Mouse (Mus musculus): ENCODE data around the gene Nkx2-1.
"Not testable (repeated sequence)": the region's sequence is repeated elsewhere in the genome, so short reads cannot be mapped to it uniquely, and the experiment has no call there.

Gene Nkx2-1

DNA sequence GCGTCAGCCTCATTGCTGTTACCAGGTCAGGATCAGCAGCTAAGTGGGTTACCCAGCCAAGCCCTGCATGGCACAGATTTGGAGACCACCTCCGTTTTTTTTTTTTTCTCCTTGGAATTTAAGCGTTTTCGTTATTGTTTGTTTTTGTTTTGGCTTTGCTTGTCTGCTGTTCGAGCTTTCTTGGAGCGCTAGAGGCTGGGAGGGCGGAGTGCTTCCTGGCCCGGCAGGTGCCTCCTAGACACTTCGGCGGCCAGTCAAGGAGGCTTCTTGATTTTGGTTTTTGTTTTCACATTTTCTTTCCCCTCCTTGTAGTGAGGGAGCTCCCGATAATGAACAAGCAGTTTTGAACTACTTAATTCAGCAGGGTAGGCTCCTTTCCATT is at the start of gene Nkx2-1:
Nkx2-1 (minus strand) TSS at position 25 of the 382 bp plus-strand sequence.
- no peak for DNase-seq (ENCODE audit: extremely low read depth, low read depth)

DNA sequence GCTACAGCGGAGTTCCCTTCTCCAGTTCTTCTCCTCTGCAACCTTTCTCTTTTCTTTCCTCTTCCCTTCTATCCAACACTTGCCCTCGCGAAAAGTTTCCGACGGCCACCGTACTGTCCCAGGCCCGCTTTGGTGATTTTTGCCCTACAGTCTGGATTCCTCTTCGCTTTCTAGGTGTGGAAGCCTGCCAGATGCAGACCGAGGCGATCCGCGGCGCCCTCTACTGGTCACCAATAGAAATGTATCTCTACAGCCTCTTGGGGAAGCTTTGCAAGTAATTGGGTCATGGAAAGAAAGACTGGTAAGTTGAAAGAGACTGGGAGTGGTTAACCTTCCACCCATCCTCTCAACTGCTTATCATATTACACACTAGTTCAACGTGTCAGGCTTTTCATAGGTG is 4.4 kb upstream of the Nkx2-1 start:
- DNase-seq (ENCODE audit: extremely low read depth, low read depth): peak; percentile 24

- no peak for DNase-seq (ENCODE audit: extremely low read depth, low read depth)
Measured at GRCm38 (mm10) chr12:56540591-56540990, 3.9 kb upstream of the Nkx2-1 start.

DNA sequence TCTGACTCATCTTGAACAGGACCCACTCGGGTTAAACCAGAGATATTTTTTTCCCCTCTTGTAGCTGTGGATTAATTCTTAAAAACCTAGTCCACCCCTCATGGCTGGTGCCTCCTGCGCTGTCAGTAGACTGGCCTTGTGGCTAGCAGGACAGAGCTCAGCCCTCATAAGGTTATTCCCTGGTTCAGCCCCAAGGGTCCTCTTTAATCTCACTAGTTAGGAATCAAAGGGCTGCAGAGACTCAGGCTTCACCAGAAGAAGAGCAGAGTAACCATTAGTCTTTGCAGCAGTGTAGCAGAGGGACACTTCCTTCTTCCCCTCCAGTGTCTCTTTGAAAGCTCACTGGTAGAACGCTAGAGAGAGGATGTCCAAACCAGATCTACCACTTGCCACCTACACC is 1.9 kb upstream of the Nkx2-1 start:
- DNase-seq (ENCODE audit: extremely low read depth, low read depth): no peak

- DNase-seq (ENCODE audit: extremely low read depth, low read depth): no peak
Measured at GRCm38 (mm10) chr12:56537931-56538330, 1.2 kb upstream of the Nkx2-1 start.

DNA sequence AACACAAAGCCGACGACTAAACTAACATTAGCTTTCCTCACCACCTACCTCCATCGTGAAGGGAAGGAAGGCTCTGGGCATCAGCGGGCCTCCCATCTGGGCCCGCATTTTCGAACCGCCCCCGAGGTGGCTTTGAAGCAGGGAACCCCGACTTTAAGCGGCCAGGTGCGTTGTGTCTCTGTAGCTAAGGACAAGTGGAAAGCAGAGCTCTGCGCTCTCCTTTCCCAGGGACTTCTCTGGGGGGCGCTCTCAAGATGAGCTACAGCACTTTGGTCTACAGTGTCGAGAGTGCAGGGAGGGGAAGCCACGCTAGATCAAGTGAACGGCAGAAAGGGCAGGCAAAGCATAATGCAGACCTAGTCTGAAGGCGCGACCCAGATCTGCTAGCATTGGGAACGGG is 634 bp upstream of the Nkx2-1 start:
- no peak for DNase-seq (ENCODE audit: extremely low read depth, low read depth)

GRCm38 (mm10) chr12:56536174-56536883 is 379 bp downstream of the Nkx2-1 start:
- DNase-seq (ENCODE audit: extremely low read depth, low read depth): no peak

GRCm38 (mm10) chr12:56535411-56536173 is 1.1 kb downstream of the Nkx2-1 start:
- no peak for DNase-seq (ENCODE audit: extremely low read depth, low read depth)

DNA sequence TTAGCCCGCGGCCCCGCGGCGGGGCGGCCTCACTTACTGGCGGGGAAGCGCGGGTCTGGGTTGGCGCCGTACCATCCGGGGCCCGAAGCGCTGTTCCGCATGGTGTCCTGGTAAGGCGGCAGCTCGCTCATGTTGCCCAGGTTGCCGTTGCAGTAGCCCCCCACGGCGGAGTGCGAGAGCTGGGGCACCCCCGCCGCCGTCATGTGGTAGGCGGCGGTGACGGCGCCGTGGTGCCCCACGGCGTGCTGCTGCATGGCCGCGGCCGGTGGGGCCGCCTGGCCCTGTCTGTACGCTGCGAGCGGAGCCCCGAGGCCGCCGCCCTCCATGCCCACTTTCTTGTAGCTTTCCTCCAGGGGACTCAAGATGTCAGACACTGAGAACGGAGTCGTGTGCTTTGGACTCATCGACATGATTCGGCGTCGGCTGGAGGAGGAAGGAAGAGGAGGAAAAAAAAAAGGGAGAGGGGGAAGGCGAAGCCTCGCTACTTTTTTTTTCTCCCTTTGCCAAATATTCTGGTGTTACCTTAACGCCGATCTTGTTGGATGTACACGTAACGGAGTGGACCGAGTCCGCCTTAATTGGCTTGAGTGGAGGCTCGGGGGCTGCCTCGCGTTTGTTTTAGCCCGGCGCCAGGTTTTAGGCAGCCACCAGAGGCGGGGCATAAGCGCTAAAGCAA is 1.9 kb downstream of the Nkx2-1 start:
- DNase-seq (ENCODE audit: extremely low read depth, low read depth): no peak

GRCm38 (mm10) chr12:56534311-56534650 is 2.4 kb downstream of the Nkx2-1 start:
- DNase-seq (ENCODE audit: extremely low read depth, low read depth): no peak

GRCm38 (mm10) chr12:56533501-56534310 is 3.0 kb downstream of the Nkx2-1 start:
- no peak for DNase-seq (ENCODE audit: extremely low read depth, low read depth)

DNA sequence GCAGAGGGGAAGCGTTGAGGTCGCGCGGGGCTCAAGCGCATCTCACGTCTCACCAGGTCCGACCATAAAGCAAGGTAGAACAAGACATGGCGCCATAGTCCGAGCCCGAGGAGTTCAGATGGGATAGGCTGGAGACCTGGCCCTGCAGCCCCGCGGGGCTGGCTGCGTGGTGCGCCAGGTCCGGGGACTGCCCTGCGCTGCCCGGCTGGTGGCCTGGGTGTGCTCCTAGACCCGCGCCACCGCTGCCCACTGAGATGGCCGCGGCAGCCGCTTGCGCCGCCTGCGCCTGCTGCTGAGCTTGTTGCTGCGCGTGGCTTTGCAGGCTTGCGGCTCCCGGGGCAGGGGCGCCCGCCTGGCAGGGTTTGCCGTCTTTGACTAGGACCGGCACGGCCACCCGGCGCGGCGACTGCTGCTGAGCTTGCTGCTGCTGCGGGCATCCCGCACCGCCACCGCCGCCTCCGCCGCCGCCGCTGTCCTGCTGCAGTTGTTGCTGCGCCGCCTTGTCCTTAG is 3.7 kb downstream of the Nkx2-1 start:
- DNase-seq (ENCODE audit: extremely low read depth, low read depth): no peak

DNA sequence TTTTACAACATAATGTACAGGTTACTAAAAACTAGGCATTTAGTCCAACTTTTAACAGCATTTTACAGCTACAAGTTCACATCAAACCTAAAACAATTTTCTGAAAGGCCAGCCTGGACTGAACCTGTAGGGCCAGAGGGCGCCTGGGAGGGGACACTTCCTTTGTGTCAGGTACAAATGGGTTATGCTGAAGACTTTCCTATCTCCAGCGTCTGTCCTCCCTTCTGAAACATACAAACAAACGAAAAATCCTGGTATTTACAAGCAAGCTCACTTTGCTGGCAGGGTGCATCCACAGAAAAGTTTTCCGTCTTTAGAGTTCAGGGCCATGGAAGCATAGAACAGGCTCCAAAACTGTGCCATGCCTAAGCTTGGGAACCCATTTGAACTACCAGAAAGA is 4.6 kb downstream of the Nkx2-1 start:
- no peak for DNase-seq (ENCODE audit: extremely low read depth, low read depth)

GRCm38 (mm10) chr12:56531051-56531620 is 5.6 kb downstream of the Nkx2-1 start:
- DNase-seq (ENCODE audit: extremely low read depth, low read depth): no peak

- no peak for DNase-seq (ENCODE audit: extremely low read depth, low read depth)
Measured at GRCm38 (mm10) chr12:56529931-56530330, 6.8 kb downstream of the Nkx2-1 start.

GRCm38 (mm10) chr12:56528881-56529681 is 7.6 kb downstream of the Nkx2-1 start:
- no peak for DNase-seq (ENCODE audit: extremely low read depth, low read depth)

DNA sequence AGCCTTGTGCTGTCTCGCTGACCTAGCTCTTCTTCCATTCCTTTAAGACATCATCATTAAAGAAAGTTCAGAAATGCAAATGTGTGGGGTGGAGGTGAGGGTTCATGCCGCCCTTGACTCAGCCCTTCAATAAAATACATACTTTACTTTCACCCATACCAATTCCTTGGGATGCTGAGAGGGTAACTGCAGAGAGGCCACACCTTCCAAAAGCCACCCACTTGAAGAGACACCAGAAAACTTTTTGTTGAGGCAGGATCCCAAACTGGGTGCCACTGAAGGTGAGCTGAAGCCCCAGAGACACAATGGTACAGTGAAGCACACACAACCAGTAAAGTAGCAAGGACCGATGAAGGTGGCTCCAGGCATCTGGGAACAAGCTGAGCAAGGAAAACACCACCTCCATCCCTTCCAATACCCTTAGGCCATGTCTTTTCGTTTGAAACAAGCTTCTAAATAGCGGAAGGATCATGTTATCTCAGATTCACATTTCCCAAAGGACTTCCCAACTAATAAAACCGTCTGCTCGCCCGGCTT is 8.6 kb downstream of the Nkx2-1 start:
- no peak for DNase-seq (ENCODE audit: extremely low read depth, low read depth)

DNA sequence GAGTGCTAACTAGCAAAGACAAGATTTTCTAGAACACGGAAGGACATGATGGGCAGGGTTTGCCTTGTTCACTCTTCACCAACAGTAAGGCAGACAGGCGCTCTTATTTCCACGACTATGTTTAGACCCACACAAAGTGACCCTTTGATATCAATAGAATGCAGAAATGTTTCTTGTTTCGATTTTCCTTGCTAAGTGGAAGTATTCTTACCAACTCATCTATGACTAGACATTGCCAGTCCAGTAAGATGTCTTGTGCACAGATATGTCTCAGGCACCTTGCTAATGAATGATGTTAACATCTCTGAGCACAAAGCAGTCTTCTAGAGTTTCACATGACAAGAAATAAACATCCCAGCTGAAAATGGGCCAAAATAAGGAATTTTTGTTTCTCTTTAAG is 9.6 kb downstream of the Nkx2-1 start:
- no peak for DNase-seq (ENCODE audit: extremely low read depth, low read depth)

GRCm38 (mm10) chr12:56525219-56525797 is 11.4 kb downstream of the Nkx2-1 start:
- DNase-seq (ENCODE audit: extremely low read depth, low read depth): not testable (repeated sequence)

- no peak for DNase-seq (ENCODE audit: extremely low read depth, low read depth)
Measured at GRCm38 (mm10) chr12:56524201-56524600, 12.5 kb downstream of the Nkx2-1 start.
